ENCODE assay signal across 15 mouse cellular contexts in the genomic region with DNA sequence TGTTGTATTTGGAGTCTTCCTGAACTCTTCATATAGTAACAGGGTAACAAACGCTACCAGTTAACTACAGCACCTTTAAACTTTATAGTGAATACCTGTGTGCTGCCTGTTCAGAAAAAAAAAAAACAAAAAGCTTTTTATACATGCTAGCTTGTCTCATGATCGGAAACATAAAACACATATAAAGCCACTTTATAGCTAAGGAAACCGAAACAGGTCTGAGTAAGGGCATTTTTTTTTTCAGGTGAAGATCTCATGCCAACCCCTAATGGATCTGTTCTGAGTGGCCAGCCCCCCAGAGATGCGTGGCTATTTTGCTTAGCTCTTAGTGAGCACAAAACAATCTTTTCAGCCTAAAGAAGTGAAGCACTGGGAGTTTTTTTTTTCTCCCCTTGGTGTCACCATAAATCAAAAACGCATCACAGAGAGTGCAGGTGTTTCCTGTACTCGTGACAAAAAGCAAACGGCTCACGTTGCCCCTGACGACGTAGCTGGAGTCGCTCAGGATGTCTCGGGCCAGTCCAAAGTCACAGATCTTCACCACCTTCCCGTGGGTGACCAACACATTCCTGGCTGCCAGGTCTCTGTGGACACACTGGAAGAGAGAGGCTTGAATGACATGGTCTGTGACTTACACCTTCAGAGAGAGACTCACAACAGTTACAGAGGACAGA. TPM values are rescaled to one million over a fixed set of nuclear protein-coding genes. Genes with fewer than 3 reads are reported as not detected.
DNase-seq lines count a peak whose midpoint lies in the region; ATAC-seq and TF ChIP-seq lines count a peak whose summit lies in the region.
"Had no signal": no experiment of that assay in that cellular context is flagged by ENCODE, and none has a peak within 500 bp of the region (broad histone marks: within the 10 kb centered on the region; RNA-seq: fewer than 3 reads in every experiment).

No protein-coding gene starts in this region.

- H3K27me3 ChIP-seq in kidney, embryonic 15.5 days = no peaks in the 10 kb centered on the region
- no peaks in the 10 kb centered on the region for H3K27me3 ChIP-seq in CH12.LX (replicated peaks)
- H3K27me3 ChIP-seq in midbrain, embryonic 16.5 days (ENCODE audit: control insufficient read depth, insufficient read depth, low read depth, low read length) = no peaks in the 10 kb centered on the region
- H3K27me3 ChIP-seq: neural tube, embryonic 15.5 days had no signal

- TF ChIP-seq CTCF in CH12.LX (conservative IDR thresholded peaks at IDR 0.05 in 1 of 2, IDR thresholded peaks at IDR 0.05 in 1 of 2; ENCODE audit: low read depth in 2 of 2, low read length in 2 of 2) = no peak

- H3K79me2 ChIP-seq in CH12.LX (replicated peaks; ENCODE audit: control insufficient read depth, extremely low read depth, insufficient read depth, poor library complexity, severe bottlenecking) = no peaks in the 10 kb centered on the region

- WGBS in kidney, embryonic 15.5 days = 30% methylated on average over 13 of the region's 13 CpGs
- WGBS in midbrain, embryonic 16.5 days = 80% methylated on average over 13 of the region's 13 CpGs

- TF ChIP-seq RAD21 in CH12.LX (IDR thresholded peaks at IDR 0.05; ENCODE audit: low read depth, low read length) = no peak; the same call in 1 of the 2 replicates

- H3K9ac ChIP-seq in kidney, embryonic 15.5 days = no peak overlapping the region
- H3K9ac ChIP-seq in CH12.LX (ENCODE audit: insufficient read depth, low read depth) = no peak overlapping the region
- H3K9ac ChIP-seq in midbrain, embryonic 16.5 days (ENCODE audit: low read depth, low read length) = no peak overlapping the region
- H3K9ac ChIP-seq: limb, embryonic 13.5 days; neural tube, embryonic 15.5 days had no signal

- ATAC-seq in kidney, embryonic 15.5 days (replicated peaks; ENCODE audit: low FRiP score) = no peak
- ATAC-seq in megakaryocyte-erythroid progenitor cell, adult 5-6 weeks (replicated peaks; ENCODE audit: low FRiP score, low TSS enrichment, poor library complexity, severe bottlenecking) = peak; percentile 37
- no peak for ATAC-seq in midbrain, embryonic 16.5 days

- no peaks in the 10 kb centered on the region for H3K36me3 ChIP-seq in kidney, embryonic 15.5 days
- H3K36me3 ChIP-seq in CH12.LX (replicated peaks in 1 of 2; ENCODE audit: control insufficient read depth in 1 of 2, insufficient read depth in 1 of 2, low read length in 1 of 2) = peaks cover 0 to 5% of the 10 kb centered on the region in 2 experiments
- no peaks in the 10 kb centered on the region for H3K36me3 ChIP-seq in midbrain, embryonic 16.5 days (ENCODE audit: control insufficient read depth, insufficient read depth, low read length)
- H3K36me3 ChIP-seq: G1E; hindbrain, embryonic 10.5 days; limb, embryonic 13.5 days; neural tube, embryonic 15.5 days had no signal

- DNase-seq in kidney, postnatal 10 days = peak; percentile 36
- DNase-seq in CH12.LX (ENCODE audit: extremely low read depth) = peak; percentile 83
- peak; percentile 68 to 72 for DNase-seq in thymus, postnatal 10 days (ENCODE audit: low spot score in 2 of 2)
- DNase-seq in layer of hippocampus, adult 8-10 months (ENCODE audit: low spot score in 2 of 2) = no peak
- DNase-seq in left cerebral cortex, postnatal 25 days (ENCODE audit: low spot score in 2 of 2) = no peak
- DNase-seq: cerebellum, postnatal 10 days; gastrocnemius, postnatal 10 days had no signal

- dilution Hi-C loops in CH12.LX (cut with MboI; ENCODE audit: extremely low pct_ligation_motif_present, extremely low pct_unique_long_range_greater_than_20kb, low sequenced_read_pairs) = no loop called here

- no peak for TF ChIP-seq POLR2A in CH12.LX (IDR thresholded peaks at IDR 0.05; ENCODE audit: low read depth, low read length)

- H3K4me2 ChIP-seq in kidney, embryonic 15.5 days = no peak overlapping the region
- H3K4me2 ChIP-seq in CH12.LX (ENCODE audit: insufficient read depth, low read depth, poor library complexity, severe bottlenecking) = no peak overlapping the region
- no peak overlapping the region for H3K4me2 ChIP-seq in midbrain, embryonic 16.5 days (ENCODE audit: low read length)
- H3K4me2 ChIP-seq: limb, embryonic 13.5 days; neural tube, embryonic 15.5 days had no signal

- TF ChIP-seq EP300 in CH12.LX (IDR thresholded peaks at IDR 0.05; ENCODE audit: low read length) = peak; percentile 34; the same call in 1 of the 2 replicates

- no peak overlapping the region for H3K27ac ChIP-seq in kidney, embryonic 15.5 days
- H3K27ac ChIP-seq in CH12.LX (ENCODE audit: insufficient read depth, low read depth) = 0 out of 2 replicates have a peak overlapping the region, but pooled peaks have one; percentile 9
- no peak overlapping the region for H3K27ac ChIP-seq in midbrain, embryonic 16.5 days (ENCODE audit: low read length)
- H3K27ac ChIP-seq: hindbrain, embryonic 10.5 days; limb, embryonic 13.5 days; neural tube, embryonic 15.5 days had no signal

- no peaks in the 10 kb centered on the region for H3K4me1 ChIP-seq in kidney, embryonic 15.5 days
- H3K4me1 ChIP-seq in CH12.LX (ENCODE audit: control insufficient read depth in 1 of 2, insufficient read depth in 2 of 2) = peaks cover 16 to 51% of the 10 kb centered on the region in 2 experiments
- no peaks in the 10 kb centered on the region for H3K4me1 ChIP-seq in midbrain, embryonic 16.5 days (ENCODE audit: control insufficient read depth, insufficient read depth, low read length)
- H3K4me1 ChIP-seq: hindbrain, embryonic 10.5 days; neural tube, embryonic 15.5 days had no signal

- H3K9me3 ChIP-seq in kidney, embryonic 15.5 days (replicated peaks) = no peaks in the 10 kb centered on the region
- peaks cover 8% of the 10 kb centered on the region for H3K9me3 ChIP-seq in CH12.LX (replicated peaks; ENCODE audit: low read length)
- H3K9me3 ChIP-seq in midbrain, embryonic 16.5 days (replicated peaks; ENCODE audit: control insufficient read depth, low read length, poor library complexity, severe bottlenecking) = no peaks in the 10 kb centered on the region
- H3K9me3 ChIP-seq: G1E; hindbrain, embryonic 10.5 days; neural tube, embryonic 15.5 days had no signal

- H3K4me3 ChIP-seq in kidney, embryonic 15.5 days (replicated peaks) = no peak overlapping the region
- H3K4me3 ChIP-seq in CH12.LX (replicated peaks in 1 of 3; ENCODE audit: low read depth in 2 of 3, low read length in 2 of 3, poor library complexity in 1 of 3) = no peak overlapping the region
- no peak overlapping the region for H3K4me3 ChIP-seq in midbrain, embryonic 16.5 days (ENCODE audit: low read depth, low read length)
- H3K4me3 ChIP-seq: hindbrain, embryonic 10.5 days; limb, embryonic 13.5 days; neural tube, embryonic 15.5 days had no signal

- intact Hi-C loops in left cerebral cortex, postnatal 25 days (cut with DNase I) = no loop called here

- in situ Hi-C loops in CH12.LX (cut with MboI; ENCODE audit: low pct_ligation_motif_present, low pct_unique_long_range_greater_than_20kb, low sequenced_read_pairs) = no loop called here

TF ChIP-seq in CH12.LX, 34 proteins besides CTCF, POLR2A, EP300 and RAD21:
- TF ChIP-seq TCF12 (IDR thresholded peaks at IDR 0.05; ENCODE audit: low read depth, low read length) = peak; percentile 80
- peak; percentile 74 for TF ChIP-seq ETS1 (conservative IDR thresholded peaks at IDR 0.05; ENCODE audit: low read depth, low read length)
- TF ChIP-seq ZNF384 (IDR thresholded peaks at IDR 0.05; ENCODE audit: low read depth, low read length) = peak; percentile 86
- TF ChIP-seq BHLHE40 (IDR thresholded peaks at IDR 0.05; ENCODE audit: low read depth, low read length) = peak; percentile 97
- TF ChIP-seq JUN (IDR thresholded peaks at IDR 0.05; ENCODE audit: insufficient read depth, low read depth, low read length) = no peak

RNA-seq across cellular contexts. Expression of gene Urad, which starts 18.6 kb away (rescaled TPM):
- not detected in 2 replicates for polyA plus RNA-seq in kidney, embryonic 15.5 days (2015; fragmentation: Nextera tagmentation; extraction: Ambion mirVana)
- total RNA-seq in CH12.LX (2012; rRNA removed) = not detected in 2 replicates
- total RNA-seq in CH12.LX (2014; rRNA removed) = not detected in 2 replicates
- not detected in 2 replicates for polyA plus RNA-seq in CH12.LX (2012; ENCODE audit: insufficient read length, low read depth)
- not detected in 2 replicates for total RNA-seq in megakaryocyte-erythroid progenitor cell, adult 5-6 weeks (2014; fragmentation: Nextera tagmentation)
- total RNA-seq in megakaryocyte-erythroid progenitor cell, adult 5-6 weeks (2017) = not detected in 2 replicates
- not detected for total RNA-seq in layer of hippocampus, adult 8-10 months (2022)
- not detected for total RNA-seq in left cerebral cortex, postnatal 25 days (2021)
- polyA plus RNA-seq in midbrain, embryonic 16.5 days (2015; fragmentation: Nextera tagmentation; extraction: Ambion mirVana) = not detected in 2 replicates
- total RNA-seq: G1E; gastrocnemius, postnatal 10 days had no signal
- polyA plus RNA-seq: G1E; hindbrain, embryonic 10.5 days; limb, embryonic 13.5 days; neural tube, embryonic 15.5 days had no signal

RNA-seq across cellular contexts. Expression of gene Cdx2, which starts 33.8 kb away (rescaled TPM):
- 0.26 TPM in 1 of 2 replicates, not detected in the other for polyA plus RNA-seq in kidney, embryonic 15.5 days (2015; fragmentation: Nextera tagmentation; extraction: Ambion mirVana)
- total RNA-seq in CH12.LX (2012; rRNA removed) = not detected in 2 replicates
- total RNA-seq in CH12.LX (2014; rRNA removed) = not detected in 2 replicates
- not detected in 2 replicates for polyA plus RNA-seq in CH12.LX (2012; ENCODE audit: insufficient read length, low read depth)
- total RNA-seq in megakaryocyte-erythroid progenitor cell, adult 5-6 weeks (2014; fragmentation: Nextera tagmentation) = not detected in 2 replicates
- not detected in 2 replicates for total RNA-seq in megakaryocyte-erythroid progenitor cell, adult 5-6 weeks (2017)
- not detected for total RNA-seq in layer of hippocampus, adult 8-10 months (2022)
- not detected for total RNA-seq in left cerebral cortex, postnatal 25 days (2021)
- polyA plus RNA-seq in midbrain, embryonic 16.5 days (2015; fragmentation: Nextera tagmentation; extraction: Ambion mirVana) = not detected in 2 replicates
- total RNA-seq: adrenal gland, adult 18-20 months; G1E; gastrocnemius, postnatal 10 days had no signal
- polyA plus RNA-seq: G1E; hindbrain, embryonic 10.5 days; neural tube, embryonic 15.5 days had no signal

RNA-seq across cellular contexts. Expression of gene Flt3, which starts 59.4 kb away (rescaled TPM):
- polyA plus RNA-seq in kidney, embryonic 15.5 days (2015; fragmentation: Nextera tagmentation; extraction: Ambion mirVana) = 0.05 and 0.18 TPM in 2 replicates
- total RNA-seq in CH12.LX (2012; rRNA removed) (0.76 TPM in 2 replicates), CH12.LX (2014; rRNA removed) (3.2 and 3.3 TPM in 2 replicates)
- 2.0 and 2.3 TPM in 2 replicates for polyA plus RNA-seq in CH12.LX (2012; ENCODE audit: insufficient read length, low read depth)
- total RNA-seq in megakaryocyte-erythroid progenitor cell, adult 5-6 weeks (2014; fragmentation: Nextera tagmentation) = 0.37 and 1.7 TPM in 2 replicates
- total RNA-seq in megakaryocyte-erythroid progenitor cell, adult 5-6 weeks (2017) = 2.4 and 4.6 TPM in 2 replicates
- total RNA-seq in layer of hippocampus, adult 8-10 months (2022) = 10 to 100 TPM in 1 of 4 experiments, 1 to 10 TPM in 3; 8.3 to 11.6 (median 8.8) TPM
- 1 to 10 TPM; 4.7 to 5.3 TPM for total RNA-seq in left cerebral cortex, postnatal 25 days (2021)
- polyA plus RNA-seq in midbrain, embryonic 16.5 days (2015; fragmentation: Nextera tagmentation; extraction: Ambion mirVana) = 1.2 TPM in 2 replicates
- polyA plus RNA-seq: G1E; hindbrain, embryonic 10.5 days had no signal

Comparison
In these comparisons a context has a peak if more than half of its experiments do, and no peak if none do; other contexts are left out.
1. DNase-seq: peak in kidney, postnatal 10 days (single experiment), CH12.LX (single experiment) and thymus, postnatal 10 days (2 of 2); none in layer of hippocampus, adult 8-10 months (0 of 2) and left cerebral cortex, postnatal 25 days (0 of 2).